Mouse (Mus musculus) megakaryocyte, adult 5-6 weeks (primary cell): ENCODE measurements around the gene Arsa. TPM values are rescaled to one million over a fixed set of nuclear protein-coding genes. Genes with fewer than 3 reads are reported as not detected.

Experiments
- ATAC-seq: 2 replicates; pipeline ENCODE4 v1.8.0; 2016; ENCODE audit warnings: mild to moderate bottlenecking, inconsistent platforms; ENCODE audit not compliant: poor library complexity, severe bottlenecking
- total RNA-seq, 2 experiments: library from RNA; stranded (forward) in 1 of 2; stranded (reverse) in 1 of 2; fragments of 153-499, 151-499 nt in 1 of 2; fragments of 221-1000, 200-1000 nt in 1 of 2; gene quantifications; 2 replicates each; pipeline versions ENCODE4 v1.2.3 to v1.2.4; 2015 to 2017

Gene Arsa
- total RNA-seq (2015) = 9.2 and 10.1 TPM in 2 replicates
- total RNA-seq (2017) = 11.1 and 14.1 TPM in 2 replicates

- no peak for ATAC-seq
Measured at GRCm38 (mm10) chr15:89477091-89477491, at the start of gene Arsa. Gene Arsa, minus strand, starts transcription at chr15:89477425.

GRCm38 (mm10) chr15:89526776-89527325 lies 49.6 kb upstream of the Arsa start:
- ATAC-seq = no peak

DNA sequence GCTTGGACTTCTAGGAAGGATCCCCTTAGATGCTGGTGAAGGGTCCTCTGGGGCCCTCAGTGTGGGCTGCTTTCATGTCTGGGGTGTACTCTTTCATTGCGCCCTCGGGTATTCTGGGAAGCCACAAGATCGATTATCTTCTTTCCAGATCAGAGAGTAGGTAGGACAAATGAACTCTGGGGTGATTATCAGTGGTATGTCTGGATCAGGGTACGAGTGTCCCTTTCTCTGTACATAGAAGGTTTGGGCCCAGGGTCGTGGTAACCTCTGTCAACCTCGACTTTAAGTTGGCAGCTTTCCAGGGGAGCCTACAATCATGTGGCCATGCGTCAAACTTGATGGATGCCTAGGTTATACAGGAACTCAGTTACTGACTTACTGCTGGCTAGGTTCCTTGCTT lies 48.7 kb upstream of the Arsa start:
- ATAC-seq = no peak

DNA sequence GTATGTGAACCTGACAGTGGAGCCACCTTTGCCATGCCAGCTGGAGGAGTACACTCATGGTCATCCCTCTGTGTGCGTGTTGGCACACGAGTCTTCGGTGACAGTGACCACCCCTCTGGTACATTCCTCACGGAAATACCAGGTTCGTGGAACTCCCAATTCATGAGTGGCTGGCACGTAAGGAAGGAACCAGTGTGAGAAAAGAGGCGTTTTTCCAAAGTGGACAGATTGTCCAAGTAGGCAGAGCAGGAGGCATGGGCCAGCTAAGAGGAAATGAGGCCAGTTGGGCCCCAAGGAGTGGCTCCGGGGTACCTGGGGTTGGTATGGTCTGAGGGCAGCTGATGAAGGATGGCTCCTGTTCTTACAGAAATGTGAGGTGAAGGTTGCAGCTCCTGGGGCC lies 48.2 kb upstream of the Arsa start:
- ATAC-seq = no peak

- no peak for ATAC-seq
Measured at GRCm38 (mm10) chr15:89524611-89525415, 47.6 kb upstream of the Arsa start.

DNA sequence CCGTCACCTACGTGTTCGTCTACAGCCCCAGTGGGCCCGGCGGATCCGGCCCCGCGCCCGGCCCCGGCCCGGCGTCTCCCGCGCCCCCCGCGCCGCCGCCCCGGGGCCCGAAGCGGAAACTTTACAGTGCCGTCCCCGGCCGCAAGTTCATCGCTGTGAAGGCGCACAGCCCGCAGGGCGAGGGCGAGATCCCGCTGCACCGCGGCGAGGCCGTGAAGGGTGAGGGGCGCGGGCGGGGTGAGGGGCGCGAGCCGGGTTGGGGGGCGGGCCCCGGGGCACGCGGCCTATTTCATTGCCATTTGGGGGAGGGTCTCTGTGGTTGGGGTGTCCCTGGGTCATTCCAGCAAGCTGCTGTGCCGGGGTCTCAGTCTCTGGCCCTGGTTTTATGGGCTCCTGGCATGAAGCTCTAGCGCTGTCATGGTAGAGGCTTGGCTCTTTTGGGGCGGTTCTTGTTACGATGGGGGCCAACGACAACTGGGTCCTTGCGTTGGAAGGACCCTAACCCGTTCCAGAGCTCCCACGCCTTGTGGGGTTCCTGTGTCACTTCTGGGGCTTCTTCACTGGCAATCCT lies 46.9 kb upstream of the Arsa start:
- ATAC-seq = no peak

- no peak for ATAC-seq
Measured at GRCm38 (mm10) chr15:89523283-89523832, 46.1 kb upstream of the Arsa start.

DNA sequence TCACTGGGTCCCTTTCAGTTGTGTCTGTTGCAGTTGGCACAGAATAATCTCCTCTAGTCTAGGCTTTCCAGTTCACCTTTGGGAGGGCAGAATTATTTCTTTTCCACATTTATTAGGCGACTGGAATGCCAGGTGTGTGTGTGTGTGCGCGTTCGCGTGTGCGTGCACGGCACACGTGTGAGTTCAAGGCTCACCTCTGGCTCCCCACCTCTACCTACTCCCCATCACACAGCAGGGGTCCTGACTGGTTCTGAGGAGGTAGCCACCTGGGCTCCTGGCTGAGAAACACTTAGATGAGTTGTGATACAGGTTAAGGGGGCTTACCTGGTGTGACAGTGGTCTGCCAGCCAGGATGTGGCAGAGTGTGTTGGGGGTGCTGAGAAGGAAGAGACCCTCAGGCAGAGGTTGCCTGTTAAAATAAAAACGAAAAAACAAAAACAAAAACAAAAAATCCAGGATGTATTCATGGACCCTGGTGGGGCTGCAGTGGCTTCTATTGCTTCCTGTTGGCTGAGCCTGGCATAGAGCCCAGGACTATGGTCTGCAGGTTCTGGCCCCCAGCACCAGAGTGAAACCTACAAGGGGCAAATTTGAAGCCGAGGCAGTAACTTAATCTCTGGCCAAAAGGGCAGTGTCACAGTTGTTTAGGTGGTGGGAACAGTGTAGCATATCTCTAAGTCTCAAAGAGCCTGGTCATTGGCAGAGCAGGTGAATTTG lies 45.5 kb upstream of the Arsa start:
- ATAC-seq = no peak

GRCm38 (mm10) chr15:89521951-89522350 lies 44.7 kb upstream of the Arsa start:
- no peak for ATAC-seq

DNA sequence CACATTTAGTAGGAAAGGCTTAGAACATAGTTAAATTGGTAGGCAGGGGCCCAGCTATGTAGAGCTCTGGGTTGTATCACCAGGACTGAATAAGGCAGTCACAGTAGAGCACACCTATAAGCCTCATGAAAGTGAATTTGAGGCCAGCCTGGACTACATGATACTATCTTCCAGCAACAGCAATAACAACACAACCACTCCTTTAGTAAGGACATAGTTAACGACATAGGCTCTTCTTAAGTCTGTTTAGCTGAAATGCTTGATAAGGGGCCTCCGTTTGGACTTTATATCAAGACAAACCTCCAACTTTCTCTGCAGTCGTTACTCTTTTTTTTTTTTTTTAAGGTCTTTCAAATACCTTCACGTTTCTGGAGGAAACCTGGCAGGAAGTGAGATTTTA lies 35.5 kb upstream of the Arsa start:
- no peak for ATAC-seq

DNA sequence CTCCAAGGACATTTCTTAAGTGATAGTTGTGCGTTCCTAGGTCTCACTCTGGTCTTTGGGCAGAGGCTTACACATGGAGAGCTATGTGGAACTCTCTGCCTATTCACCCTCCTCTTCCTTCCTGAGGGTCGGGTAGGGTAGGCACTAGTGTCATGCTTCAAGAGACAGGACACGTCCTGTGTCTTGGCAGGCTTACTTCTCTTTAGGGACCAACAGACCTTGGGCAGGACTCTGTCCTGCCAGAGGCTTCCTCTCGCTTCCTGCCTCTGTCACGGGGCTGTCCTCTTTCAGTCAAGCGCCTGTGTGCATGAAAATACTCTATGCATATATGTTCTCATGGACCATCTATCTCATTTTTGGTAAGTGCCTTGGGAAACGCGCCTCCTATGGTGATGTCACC lies 30.5 kb upstream of the Arsa start:
- ATAC-seq = no peak

GRCm38 (mm10) chr15:89504838-89505237 lies 27.6 kb upstream of the Arsa start:
- no peak for ATAC-seq

GRCm38 (mm10) chr15:89501321-89501720 lies 24.1 kb upstream of the Arsa start:
- ATAC-seq = no peak

DNA sequence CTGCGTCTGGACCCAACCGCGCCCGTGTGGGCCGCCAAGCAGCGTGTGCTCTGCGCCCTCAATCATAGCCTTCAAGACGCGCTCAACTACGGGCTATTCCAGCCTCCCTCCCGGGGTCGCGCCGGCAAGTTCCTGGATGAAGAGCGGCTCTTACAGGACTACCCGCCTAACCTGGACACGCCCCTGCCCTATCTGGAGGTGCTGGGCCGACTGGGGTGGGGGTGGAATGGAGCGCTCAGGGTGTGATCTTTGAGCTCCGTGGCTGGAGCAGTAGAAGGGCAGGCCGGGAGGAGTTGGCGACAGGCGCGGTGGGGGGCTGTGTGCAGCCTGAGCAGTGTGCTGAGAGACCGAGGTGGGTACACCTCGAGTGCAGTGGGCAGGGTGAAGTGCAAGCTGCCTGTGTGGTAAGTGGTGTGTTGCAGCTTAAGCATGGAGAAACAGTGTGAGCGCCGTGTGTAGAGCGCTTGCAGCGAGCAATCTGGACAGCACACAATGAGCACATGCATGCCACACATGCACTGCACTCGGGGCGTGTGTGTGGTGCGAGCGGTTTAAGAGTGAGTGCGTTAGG lies 23.1 kb upstream of the Arsa start:
- no peak for ATAC-seq

- ATAC-seq = no peak
Measured at GRCm38 (mm10) chr15:89499784-89500220, 22.6 kb upstream of the Arsa start.

- no peak for ATAC-seq
Measured at GRCm38 (mm10) chr15:89498961-89499688, 21.9 kb upstream of the Arsa start, which contains the start of gene Shank3. Gene Shank3, plus strand, starts transcription at chr15:89499623.

GRCm38 (mm10) chr15:89498049-89498960 lies 21.1 kb upstream of the Arsa start:
- ATAC-seq = peak; percentile 40; the same call in 1 of the 2 replicates

DNA sequence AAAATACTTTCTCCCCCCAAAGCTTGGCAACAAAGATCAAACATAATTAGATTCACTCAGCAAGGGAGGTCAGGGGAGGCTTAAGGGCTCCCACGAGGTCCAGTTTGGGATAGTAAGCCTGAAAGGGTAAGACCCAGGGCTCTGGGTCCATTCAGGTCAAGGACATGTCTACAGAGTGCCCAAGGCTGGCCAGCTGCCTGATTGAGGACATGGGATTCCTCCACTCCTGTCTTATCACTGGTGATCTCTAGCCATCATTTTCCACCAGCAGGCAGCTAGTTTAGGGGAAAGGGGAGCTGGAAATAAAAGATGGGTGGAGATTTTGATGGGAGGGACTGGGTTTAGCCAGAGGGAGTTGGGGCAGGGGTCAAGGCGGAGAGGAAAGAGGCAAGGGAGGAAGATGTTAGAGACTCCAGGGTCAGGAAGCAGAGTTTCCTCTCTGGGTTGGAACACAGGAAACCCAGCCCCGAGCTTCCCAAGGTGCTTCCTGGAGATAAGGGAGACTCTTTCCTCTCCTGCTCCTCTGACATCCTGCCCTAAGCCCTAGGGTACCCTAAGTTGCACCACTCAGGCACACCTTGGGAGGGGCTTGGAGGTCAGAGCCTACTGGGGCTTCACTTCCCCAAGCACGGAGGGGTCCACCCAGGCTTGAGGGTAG lies 20.3 kb upstream of the Arsa start:
- no peak for ATAC-seq
